ENCODE assay signal across 8 mouse cellular contexts in genomic region chr11:88618005-88618501, GRCm38 (mm10).
DNase-seq lines count a peak whose midpoint lies in the region; ATAC-seq lines count a peak whose summit lies in the region.

No protein-coding gene starts in this region.

- no peak overlapping the region for H3K4me2 ChIP-seq in midbrain, embryonic 11.5 days
- no peak overlapping the region for H3K4me2 ChIP-seq in hindbrain, embryonic 12.5 days (replicated peaks)
- H3K4me2 ChIP-seq in stomach, embryonic 14.5 days (replicated peaks; ENCODE audit: low read depth, low read length): no peak overlapping the region; the same call in 1 of the 2 replicates

- 82% methylated on average over 16 of the region's 16 CpGs for WGBS in midbrain, embryonic 10.5 days
- WGBS in midbrain, embryonic 11.5 days: 75% methylated on average over 16 of the region's 16 CpGs
- WGBS in hindbrain, embryonic 12.5 days: 58% methylated on average over 16 of the region's 16 CpGs
- 45% methylated on average over 16 of the region's 16 CpGs for WGBS in stomach, embryonic 14.5 days

- no peaks in the 10 kb centered on the region for H3K9me3 ChIP-seq in midbrain, embryonic 10.5 days (replicated peaks)
- no peaks in the 10 kb centered on the region for H3K9me3 ChIP-seq in midbrain, embryonic 11.5 days (ENCODE audit: control insufficient read depth, low read length)
- no peaks in the 10 kb centered on the region for H3K9me3 ChIP-seq in hindbrain, embryonic 12.5 days (replicated peaks)
- H3K9me3 ChIP-seq in stomach, embryonic 14.5 days (ENCODE audit: control insufficient read depth, low read depth, low read length): no peaks in the 10 kb centered on the region

- no peak for DNase-seq in midbrain, embryonic 10.5 days (ENCODE audit: low spot score)
- DNase-seq in midbrain, embryonic 11.5 days (ENCODE audit: low spot score, missing footprints): no peak
- peak; percentile 64 for DNase-seq in kidney, postnatal 10 days
- no peak for DNase-seq in cerebellum, adult 11-12 months
- no peak for DNase-seq in cerebellum, adult 9-11 months
- no peak for DNase-seq in adrenal gland, adult (ENCODE audit: inconsistent age in 2 of 2, low spot score in 1 of 2)

- no peak overlapping the region for H3K4me3 ChIP-seq in midbrain, embryonic 10.5 days
- no peak overlapping the region for H3K4me3 ChIP-seq in midbrain, embryonic 11.5 days (ENCODE audit: low read depth, low read length)
- no peak overlapping the region for H3K4me3 ChIP-seq in hindbrain, embryonic 12.5 days
- no peak overlapping the region for H3K4me3 ChIP-seq in stomach, embryonic 14.5 days (ENCODE audit: low read depth, low read length)

- peaks cover 65% of the 10 kb centered on the region for H3K36me3 ChIP-seq in midbrain, embryonic 10.5 days
- H3K36me3 ChIP-seq in midbrain, embryonic 11.5 days (ENCODE audit: control insufficient read depth, insufficient read depth, low read length): 0 out of 2 replicates have a peak, but pooled peaks cover 2% of the 10 kb centered on the region
- no peaks in the 10 kb centered on the region for H3K36me3 ChIP-seq in hindbrain, embryonic 12.5 days
- H3K36me3 ChIP-seq in stomach, embryonic 14.5 days (ENCODE audit: control insufficient read depth, insufficient read depth, low read length): no peaks in the 10 kb centered on the region

- H3K9ac ChIP-seq in midbrain, embryonic 11.5 days (ENCODE audit: low read length): no peak overlapping the region
- H3K9ac ChIP-seq in hindbrain, embryonic 12.5 days: no peak overlapping the region
- no peak overlapping the region for H3K9ac ChIP-seq in stomach, embryonic 14.5 days (replicated peaks; ENCODE audit: low read depth, low read length)

- peak overlapping the region; percentile 70; the same call in 1 of the 2 replicates for H3K27ac ChIP-seq in midbrain, embryonic 10.5 days (replicated peaks)
- H3K27ac ChIP-seq in midbrain, embryonic 11.5 days (ENCODE audit: low read depth, low read length): no peak overlapping the region
- peak overlapping the region; percentile 57; the same call in 1 of the 2 replicates for H3K27ac ChIP-seq in hindbrain, embryonic 12.5 days
- peak overlapping the region; percentile 44; the same call in 1 of the 2 replicates for H3K27ac ChIP-seq in stomach, embryonic 14.5 days (ENCODE audit: low read length)

- no peak for ATAC-seq in midbrain, embryonic 11.5 days (ENCODE audit: low FRiP score)
- no peak for ATAC-seq in hindbrain, embryonic 12.5 days (ENCODE audit: low FRiP score)
- no peak for ATAC-seq in stomach, embryonic 14.5 days (ENCODE audit: insufficient number of reproducible peaks, insufficient read depth, low FRiP score, low read depth)

- H3K4me1 ChIP-seq in midbrain, embryonic 10.5 days: peaks cover 67% of the 10 kb centered on the region
- H3K4me1 ChIP-seq in midbrain, embryonic 11.5 days (ENCODE audit: control insufficient read depth, insufficient read depth, low read length): peaks cover 45% of the 10 kb centered on the region
- peaks cover 64% of the 10 kb centered on the region for H3K4me1 ChIP-seq in hindbrain, embryonic 12.5 days
- H3K4me1 ChIP-seq in stomach, embryonic 14.5 days (ENCODE audit: control insufficient read depth, insufficient read depth, low read length): peaks cover 56% of the 10 kb centered on the region

- H3K27me3 ChIP-seq in midbrain, embryonic 10.5 days (ENCODE audit: low read depth, poor library complexity, severe bottlenecking): no peaks in the 10 kb centered on the region
- no peaks in the 10 kb centered on the region for H3K27me3 ChIP-seq in midbrain, embryonic 11.5 days (ENCODE audit: control insufficient read depth, insufficient read depth, low read length)
- no peaks in the 10 kb centered on the region for H3K27me3 ChIP-seq in hindbrain, embryonic 12.5 days
- no peaks in the 10 kb centered on the region for H3K27me3 ChIP-seq in stomach, embryonic 14.5 days (ENCODE audit: control insufficient read depth, insufficient read depth, low read length)
